Mouse (Mus musculus): ENCODE results near the gene Arid2.
"Not testable (repeated sequence)": the region's sequence is repeated elsewhere in the genome, so short reads cannot be mapped to it uniquely, and the experiment has no call there.

Gene Arid2

DNA sequence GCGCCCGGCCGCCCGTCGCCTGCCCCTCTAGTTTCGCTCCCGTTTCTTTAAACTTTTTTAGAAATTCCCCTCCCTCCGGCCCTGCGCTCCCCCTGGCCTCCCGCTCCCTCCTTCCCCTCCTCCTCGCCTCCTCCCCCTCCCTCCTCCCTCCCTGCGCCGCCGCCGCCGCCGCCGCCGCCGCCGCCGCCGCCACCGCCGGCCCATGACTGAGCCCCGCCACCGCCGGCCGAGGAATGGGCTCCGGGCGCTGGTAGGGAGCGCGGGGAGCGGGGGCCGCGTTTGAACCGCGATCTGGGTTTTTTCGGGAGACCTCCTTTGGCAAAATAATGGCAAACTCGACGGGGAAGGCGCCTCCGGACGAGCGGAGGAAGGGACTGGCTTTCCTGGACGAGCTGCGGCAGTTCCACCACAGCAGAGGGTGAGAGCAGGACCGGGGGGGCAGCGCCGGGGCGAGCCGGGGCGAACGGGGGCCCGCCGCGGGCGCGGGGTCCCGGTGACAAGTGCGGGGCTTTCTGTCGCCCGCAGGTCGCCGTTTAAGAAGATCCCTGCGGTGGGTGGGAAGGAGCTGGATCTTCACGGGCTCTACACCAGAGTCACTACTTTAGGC, at the start of gene Arid2:
Gene Arid2, plus strand, starts transcription at position 150 of the 607 bp plus-strand sequence.
- peak; percentile 98 for DNase-seq

DNA sequence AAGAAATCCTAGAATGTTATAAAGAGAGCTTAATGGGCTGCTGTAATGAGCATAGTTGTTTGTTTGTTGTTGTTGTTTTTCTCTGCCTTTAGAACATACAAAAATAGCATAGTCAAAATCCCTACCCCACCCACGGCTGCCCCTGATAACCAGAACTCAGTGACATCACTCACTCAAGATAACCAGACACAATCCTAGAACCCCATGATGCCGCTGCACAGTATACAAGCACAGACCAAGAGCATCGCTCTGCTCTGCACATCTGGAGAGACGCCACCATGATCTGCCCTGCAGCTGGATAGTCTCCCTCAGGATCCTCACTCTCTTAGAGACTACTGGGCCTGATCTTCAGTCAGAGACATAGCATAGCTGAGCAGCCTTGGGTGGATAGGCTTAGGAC, 49.2 kb upstream of the Arid2 start:
- peak; percentile 71 for DNase-seq

DNA sequence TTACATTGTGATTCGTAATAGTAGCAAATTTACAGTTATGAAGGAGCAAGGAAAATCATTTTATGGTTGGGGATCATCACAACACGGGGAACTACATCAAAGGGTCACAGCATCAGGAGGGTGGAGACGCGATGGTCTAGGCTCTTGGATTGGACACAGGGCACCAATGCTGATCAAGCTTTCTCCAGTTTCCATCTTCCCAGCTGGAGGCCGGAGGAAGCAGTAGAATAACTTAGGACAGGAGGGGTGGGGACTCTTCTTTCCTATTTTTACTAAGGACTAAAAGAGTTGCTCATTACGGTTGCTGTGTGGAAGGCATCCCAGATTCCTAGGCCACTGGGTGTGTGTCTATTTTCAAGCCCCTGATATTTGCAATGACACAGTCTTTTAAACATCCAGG, 43.1 kb upstream of the Arid2 start:
- no peak for DNase-seq

DNA sequence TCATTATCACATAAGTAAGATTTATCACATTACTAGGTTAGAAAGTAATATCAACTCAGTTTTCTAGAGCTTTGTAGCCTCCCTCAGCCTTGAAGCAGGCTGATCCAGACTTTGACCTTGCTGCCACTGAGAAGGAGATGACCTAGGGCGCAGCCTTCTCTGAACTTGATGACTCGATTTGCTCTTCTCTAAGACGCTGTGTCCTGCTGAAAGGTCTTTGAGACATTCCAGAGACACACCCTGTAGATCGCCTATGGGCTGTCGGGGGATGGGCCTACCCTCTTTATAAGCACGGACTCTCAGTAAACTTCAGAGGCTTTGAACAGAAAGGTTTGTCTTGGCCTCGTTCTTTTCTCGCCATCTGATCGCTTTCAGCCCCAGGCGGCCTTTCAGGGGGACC, 42.6 kb upstream of the Arid2 start:
- not testable (repeated sequence) for DNase-seq

DNA sequence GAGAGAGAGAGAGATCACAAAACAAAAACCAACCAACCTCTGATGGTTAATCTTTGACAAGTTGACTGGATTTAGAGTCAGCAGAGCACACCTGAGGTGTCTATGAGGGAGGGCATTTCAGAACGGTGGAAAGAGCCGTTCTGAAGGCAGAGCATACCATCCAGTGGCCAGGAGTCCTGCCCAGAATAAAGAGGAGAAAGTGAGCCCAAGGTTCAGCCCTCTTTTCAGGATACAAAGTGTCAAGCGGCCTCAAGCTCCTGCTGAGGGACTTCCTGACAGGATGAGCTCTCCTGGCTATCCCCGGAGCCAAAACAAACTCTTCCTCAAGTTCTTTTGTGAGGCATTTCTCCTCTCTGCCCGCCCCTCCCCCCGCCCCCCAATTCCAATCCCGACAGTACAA, 33.5 kb upstream of the Arid2 start:
- DNase-seq = peak; percentile 76

DNA sequence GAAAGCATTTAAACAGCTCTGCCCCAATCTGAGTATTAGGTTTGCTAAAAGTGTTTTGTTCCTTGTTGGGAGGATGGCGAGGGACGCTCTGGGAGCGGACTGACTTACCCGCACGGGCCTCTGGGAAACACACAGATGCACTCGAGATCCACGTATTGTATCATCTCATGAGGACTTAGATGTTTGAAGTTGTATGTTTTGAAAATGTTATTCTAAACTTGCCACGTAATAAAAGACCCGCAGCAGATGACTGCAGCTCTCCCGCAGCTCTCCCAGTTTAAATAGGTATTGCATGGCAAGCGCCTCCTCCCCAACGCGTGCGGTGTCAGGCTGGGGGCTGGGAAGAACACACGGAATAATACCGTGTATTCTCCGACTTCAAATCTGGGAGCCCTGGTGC, 33.0 kb upstream of the Arid2 start:
- peak; percentile 21 for DNase-seq

DNA sequence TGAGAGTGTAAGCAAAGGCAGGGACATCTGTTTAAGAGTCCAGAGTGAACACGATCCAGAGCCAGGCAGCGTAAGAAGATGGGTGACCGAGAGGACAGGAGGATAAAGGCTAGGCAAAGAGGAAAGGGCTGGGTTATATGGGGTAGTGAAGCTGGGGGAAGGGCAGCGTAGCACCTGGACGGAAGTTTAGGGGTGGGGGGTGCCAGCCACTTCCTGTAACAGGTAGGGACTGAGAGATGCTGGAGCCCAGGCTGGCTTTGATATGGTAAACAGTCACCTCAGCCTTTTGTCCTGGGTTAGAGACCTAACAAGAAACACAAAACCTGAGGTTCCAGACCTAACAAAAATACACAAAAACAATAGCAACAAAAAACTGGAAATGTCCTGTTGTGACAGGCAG, 29.5 kb upstream of the Arid2 start:
- DNase-seq = peak; percentile 48

DNA sequence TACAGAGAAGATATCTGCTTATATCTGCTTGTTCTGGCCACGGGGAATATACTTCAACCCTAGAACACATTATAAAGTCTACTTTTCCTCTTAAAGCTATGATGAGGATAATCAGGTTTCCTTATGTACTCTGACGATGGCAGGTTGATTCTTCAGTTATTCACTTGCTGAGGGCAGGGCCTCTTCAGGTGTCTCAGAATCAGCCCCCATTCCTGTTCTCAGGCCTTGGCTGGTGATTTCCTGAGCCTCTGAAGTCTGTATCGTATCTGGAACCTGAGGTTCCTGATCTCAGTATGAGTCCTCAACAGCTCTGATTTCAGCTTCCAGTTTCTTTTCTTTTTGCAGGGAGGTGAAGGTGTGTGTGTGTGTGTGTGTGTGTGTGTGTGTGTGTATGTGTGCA, 22.7 kb upstream of the Arid2 start:
- DNase-seq = peak; percentile 82

DNA sequence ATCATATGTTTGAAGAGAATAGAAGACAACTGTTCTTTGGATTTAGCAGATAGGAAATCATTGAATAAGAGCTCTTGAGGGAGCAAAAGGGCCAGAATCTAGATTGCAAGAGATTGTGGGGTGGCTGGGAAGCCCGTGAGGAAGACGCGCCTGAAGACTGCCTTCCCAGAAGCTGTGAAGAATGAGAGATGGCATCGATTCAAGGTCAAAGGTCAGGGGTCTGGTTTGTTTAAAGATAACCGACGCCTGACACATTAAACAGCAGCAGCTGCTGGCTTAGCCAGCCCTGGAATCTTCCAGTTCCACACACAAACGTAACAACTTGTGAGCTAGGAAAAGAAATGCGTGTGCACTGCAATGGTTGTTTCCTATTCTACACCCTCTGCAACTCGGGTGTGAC, 19.4 kb upstream of the Arid2 start:
- DNase-seq = no peak

DNA sequence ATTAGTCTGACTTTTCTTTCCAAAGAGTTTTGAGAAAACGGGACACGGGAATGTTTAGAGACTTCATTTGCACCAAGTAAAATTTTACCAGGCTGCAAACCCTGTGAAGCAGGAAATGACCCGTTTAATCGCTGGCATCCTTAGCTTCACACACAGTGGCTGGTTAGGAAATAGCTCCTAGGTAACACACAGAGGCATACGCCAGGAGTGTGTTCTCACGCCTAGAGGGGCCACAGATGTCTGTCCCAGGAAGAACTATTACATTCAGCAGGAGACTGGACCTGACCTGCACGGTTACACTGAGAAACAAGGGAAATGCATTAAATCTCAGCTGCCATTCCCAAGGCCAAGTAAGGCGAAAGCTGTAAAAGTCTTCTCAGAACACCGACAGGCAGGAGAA, 18.7 kb upstream of the Arid2 start:
- DNase-seq = peak; percentile 67

DNA sequence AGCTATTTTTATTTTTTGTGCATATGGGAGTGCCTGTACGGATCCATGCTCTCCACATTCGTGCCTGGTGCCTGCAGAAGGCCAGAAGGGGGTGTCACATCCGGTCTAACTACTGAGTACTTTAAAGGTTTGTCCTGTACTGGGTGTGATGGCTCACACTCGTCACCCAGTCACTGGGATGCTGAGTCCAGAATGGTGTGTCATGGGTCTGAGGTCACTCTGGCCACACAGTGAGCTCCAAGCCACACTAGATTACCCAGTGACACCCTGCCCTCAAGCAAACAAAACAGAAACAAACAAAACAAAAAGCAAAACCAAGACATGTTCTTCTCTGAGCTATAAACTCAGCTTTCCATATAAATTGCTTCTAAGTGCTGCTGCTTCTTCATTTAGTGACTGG, 17.9 kb upstream of the Arid2 start:
- DNase-seq = peak; percentile 39

DNA sequence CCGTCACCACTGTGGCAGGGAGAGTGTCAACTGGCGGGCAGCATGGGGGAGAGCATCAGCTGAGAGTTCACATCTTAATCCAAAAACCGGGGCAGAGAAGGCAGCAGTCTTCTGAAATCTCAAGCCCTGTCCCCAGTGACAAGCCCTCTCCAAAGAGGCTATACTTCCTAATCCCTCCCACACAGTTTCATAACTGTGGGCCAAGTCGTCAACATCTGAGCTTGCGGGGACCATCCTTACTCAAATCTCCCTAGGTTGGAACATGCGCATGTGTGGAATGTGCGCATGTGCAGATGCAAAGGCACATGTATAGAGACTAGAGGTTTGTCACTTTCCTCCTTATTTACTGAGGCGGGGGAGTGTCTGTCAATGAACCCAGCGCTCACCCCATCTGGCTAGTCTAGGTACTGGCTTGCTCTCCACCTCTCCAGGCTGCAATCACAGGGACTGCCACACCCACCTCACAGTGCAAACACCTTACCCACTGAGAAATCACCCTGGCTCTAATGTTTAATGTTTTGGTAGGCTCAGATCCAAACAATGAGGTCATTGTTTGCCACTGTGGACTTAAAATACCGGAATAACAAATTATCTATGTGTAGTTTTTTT, 16.9 kb upstream of the Arid2 start:
- DNase-seq = peak; percentile 85

DNA sequence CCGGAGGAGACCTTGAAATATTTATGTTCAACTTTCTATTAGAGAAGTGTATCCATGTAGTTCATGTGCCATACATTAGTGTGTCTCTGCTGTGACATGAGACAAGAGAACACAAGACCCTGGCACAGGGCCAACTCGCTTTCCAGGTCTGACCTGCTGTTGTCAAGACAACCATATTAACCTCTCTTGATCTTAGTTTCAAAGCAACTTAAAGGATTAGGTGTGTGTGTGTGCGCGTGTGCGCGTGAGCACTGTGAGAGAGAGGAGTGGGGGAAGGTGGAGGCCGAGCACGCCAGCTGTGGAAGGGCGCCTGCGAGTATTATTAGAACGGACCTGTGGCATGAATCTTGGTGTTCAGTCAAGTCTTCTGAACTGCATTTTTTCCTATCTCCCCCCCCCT, 15.0 kb upstream of the Arid2 start:
- DNase-seq = peak; percentile 89

DNA sequence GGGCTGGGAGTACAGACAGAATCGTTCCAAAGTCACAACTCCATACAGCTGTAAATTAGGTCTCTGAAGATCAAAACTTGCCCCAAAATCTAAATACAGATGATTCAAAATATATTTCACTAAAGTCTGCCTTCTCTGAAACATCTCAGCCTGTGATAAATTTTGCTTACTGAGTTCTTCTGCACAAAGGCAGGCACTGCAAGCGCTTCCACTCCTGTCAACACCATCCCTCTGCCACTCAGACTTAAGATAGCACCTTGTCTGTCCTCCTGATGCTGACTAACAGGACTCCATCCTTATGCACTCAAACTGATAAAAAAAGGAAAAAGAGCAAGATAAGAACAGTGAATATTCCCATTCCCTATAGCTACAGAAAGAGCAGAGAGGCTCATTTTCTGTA, 13.0 kb upstream of the Arid2 start:
- DNase-seq = peak; percentile 81

DNA sequence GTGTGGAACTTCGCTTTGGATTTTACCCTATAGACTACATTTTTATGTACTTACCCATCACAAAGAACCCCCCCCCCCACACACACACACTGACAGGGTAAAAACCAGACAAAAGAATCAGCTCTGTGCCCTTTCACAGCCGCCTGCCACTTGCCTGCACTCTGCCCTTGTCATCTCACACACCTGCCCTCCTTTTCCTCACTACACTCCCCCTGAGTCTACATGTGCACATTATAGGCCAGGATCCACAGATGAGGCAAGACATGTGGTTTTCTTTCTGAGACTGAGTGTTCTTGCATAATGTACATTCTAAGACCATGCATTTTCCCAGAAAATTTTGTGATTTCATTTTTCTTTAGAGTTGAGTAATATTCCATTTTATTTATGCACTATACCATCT, 12.1 kb upstream of the Arid2 start:
- DNase-seq = peak; percentile 21

DNA sequence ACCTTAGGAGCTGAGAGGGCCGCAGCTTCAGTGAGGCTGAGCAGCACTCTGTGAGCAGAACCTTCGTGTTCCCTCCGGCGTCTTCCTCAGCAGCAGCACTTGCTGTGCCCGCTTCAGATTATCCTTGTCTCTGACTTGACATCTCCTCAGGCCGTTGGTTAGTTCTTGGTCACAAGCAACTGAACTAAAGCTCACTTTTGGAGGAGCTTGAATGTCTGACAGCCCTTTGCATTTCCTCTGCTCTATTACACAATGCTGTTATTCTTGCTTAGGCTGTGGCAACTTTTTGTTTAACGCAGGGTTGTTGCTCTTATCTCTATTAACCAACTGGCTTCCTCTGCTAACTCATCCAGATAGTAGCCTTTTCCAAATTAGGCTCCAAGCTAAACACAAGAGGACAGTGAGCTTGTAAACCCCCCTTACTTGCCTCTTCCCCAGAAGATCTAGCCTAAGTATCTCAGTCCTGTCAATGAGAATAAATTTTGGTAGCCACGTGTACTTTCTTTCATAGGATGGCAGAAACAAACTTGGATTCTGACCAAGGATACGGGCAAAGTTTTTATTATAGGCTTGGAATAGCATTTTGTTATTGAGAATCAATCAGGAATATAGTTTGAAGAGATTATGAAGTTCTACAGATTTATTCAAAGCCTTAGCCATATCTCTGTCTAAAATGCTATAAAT, 11.4 kb upstream of the Arid2 start:
- DNase-seq = peak; percentile 43

DNA sequence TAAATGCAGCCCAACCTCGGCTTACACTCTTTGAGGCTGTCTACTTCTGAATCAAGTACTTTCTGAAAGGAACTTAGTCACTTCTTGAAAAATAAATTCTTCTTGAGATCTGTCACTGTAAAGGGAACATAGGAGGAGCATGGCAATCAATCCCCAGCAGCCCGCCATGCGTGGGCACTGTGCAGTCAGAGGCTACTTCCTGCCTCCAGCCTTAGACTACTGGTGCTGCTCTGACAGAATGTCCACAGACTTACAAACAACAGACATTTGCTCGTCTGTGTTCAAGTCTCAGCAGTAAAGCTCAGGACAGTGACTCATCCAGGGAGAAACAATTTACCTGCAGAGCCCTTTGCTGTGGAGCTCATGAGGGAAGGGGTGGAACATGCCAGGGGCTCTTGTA, 10.3 kb upstream of the Arid2 start:
- peak; percentile 85 for DNase-seq

DNA sequence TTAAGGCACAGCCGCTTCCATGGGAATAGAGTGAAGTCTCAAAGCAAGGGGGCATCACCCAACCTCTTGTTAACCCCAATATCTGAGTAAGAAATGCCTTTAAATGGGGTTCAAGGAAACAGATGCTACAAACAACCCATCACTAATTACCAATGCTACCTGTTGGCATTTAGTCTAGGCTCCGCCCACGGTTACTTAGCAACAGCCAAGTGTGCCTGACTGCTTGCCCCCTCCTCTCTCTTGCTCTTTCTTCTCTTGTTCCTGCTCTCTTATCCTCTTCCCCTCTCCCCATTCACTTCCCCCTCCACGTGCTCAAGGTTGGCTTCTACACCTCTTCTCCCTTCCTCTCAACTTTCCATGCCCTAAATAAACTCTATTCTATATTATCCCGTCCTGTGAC, 6.1 kb upstream of the Arid2 start:
- DNase-seq = peak; percentile 81

DNA sequence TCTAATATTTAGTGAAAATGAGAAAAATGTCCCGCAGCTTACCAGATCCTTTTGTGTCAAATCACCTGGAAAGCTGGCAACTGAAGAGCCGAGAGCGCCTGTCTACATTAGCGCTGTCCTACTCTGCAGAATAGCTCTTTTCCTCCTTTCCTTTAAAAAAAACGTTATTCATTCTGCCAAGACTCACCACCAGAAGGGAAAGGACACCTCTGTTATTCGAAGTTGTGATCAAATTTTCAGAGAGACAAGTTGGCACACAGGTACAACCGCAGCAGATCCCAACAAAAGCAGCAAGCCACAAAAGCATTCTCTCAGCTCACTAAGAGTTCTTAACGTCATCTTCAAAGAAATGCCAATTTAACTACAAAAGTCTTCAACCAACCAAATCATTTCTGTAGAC, 4.2 kb upstream of the Arid2 start:
- no peak for DNase-seq

DNA sequence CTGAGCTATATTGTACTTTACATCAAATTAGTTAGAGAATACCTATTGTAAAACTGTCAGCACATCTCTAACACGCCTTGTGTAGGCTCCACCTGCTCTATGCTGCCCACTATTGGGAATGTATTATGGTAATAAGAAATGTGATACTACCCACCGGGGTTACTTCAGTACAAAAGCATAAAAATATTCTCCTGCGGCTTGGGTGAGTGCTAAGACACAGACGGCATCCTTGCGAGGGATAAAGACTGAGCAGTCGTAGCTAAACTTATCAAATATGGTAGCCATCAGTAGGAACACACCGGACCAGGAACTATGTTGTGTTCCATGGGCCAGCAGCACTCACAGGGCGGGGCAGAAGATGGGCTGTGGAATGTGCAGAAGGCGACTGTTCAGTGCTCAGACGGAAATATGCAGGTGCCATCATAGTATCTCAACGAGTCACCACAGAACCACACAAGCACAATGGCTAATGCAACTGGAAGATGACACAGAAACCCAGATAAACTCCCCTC, 3.3 kb upstream of the Arid2 start:
- DNase-seq = peak; percentile 95

DNA sequence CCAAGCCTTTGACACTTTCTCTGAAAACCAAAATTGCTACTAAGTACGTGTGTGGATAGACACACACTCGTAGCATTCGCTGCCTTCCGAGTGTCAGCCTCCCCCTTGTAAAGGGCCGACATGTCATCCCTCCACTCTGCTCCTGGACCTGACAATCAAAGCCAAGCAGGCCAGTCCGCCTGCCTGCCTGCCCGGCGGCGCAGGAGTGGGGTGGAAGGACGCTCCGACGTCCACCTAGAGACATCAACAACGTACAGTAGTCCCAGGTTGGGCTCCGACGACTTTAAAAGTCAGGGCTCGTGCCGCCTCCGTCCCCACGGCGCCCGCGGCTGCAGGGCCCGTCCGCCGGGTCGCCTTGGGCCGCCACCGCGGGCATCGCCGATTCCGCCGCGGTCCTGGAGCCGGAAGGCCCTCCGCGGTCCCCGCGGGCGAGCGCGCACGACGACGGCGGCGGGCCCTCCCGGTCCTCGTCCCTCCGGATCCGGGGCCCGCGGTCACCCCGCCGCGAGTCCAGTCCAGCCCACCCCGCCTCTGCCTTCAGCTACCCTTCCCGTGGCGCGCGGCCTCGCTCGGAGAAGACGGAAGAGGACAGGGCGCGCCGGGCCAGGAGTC, 2.5 kb upstream of the Arid2 start:
- no peak for DNase-seq

DNA sequence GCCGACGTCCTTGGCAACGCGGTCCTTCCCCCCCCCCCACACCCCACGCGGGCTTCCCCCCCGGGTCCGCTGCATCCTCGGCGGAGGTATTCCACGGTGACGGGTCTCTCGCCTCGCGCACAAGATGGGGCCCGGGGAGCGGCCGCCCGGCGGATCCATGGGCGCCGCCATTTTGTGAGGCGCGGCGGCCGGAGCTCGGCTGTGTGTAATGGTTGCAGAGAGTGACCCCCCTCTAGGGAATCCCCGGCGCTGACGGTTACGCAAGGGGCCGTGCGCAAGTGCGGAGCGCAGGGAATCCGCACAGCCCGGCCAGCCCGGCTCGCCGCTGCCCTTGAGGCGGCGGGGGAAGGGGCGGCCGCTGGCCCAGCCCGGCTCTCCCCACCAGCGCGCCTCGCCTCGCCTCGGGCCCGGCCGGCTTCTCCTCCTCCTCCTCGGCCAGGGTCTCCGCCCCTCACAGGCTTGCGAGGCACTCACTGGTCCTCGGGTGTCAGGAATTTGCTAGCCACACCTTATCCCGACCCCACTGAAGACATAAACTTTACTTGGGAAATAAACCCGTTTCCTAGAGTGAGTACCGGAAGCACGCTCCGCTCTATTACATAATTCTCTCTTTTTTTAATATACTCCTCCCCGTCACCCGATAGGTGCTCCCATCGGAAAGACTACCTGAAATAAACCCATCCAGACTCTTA, 1.8 kb upstream of the Arid2 start:
- DNase-seq = peak; percentile 100

All from heart, adult 11 months (tissue).